Mouse (Mus musculus) erythroblast, embryonic 14.5 days (primary cell): Measurements from ENCODE around the gene Evx1.

ENCODE experiments used
- GATA1 ChIP-seq: IDR thresholded peaks from 2 replicates; pipeline ENCODE4 v1.6.1; 2012; ENCODE audit warnings: low read length, inconsistent platforms, mixed read lengths
- TAL1 ChIP-seq: IDR thresholded peaks from 3 replicates; pipeline ENCODE4 v1.6.1; 2012; ENCODE audit warnings: low read length, inconsistent platforms, mixed read lengths

- no peak for TF ChIP-seq GATA1
- no peak for TF ChIP-seq TAL1
These were observed 47.9 kb upstream of the Evx1 start for GRCm38 (mm10) chr6:52265306-52265912.
